Mouse (Mus musculus): Measurements from ENCODE around the gene Nos1. TPM values are rescaled to one million over a fixed set of nuclear protein-coding genes. Genes with fewer than 3 reads are reported as not detected.

The Nos1 gene
- polyA plus RNA-seq, 1 experiment from 2014 or later = 0.89 TPM

GRCm38 (mm10) chr5:118004619-118005018 lies 223.8 kb downstream of the Nos1 start:
- H3K36me3 ChIP-seq (ENCODE audit: control insufficient read depth, insufficient read depth, low read length) = peaks cover 38% of the 10 kb centered on the region
- WGBS = 81% methylated on average over 8 of the region's 8 CpGs

DNA sequence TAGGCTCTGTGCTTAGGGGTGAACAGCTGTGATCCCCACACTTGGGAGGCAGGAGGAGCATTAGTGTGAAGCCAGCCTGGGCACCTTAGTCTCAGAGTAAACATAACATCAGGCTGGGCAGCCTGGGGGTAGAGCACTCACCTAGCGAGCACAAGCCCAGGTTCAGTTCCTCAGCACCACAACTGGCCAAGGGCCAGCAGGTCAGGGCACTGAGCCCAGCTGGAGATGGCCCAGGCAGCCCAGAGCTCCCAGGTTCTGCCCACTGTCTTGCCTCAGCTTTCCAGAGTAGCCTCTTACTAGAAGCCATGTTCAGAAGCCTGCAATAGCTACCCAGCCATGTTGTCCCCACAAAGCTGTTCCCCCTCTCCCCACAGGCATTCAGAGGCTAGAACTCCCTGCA lies 224.9 kb downstream of the Nos1 start:
- 73% methylated on average over 1 of the region's 1 CpGs for WGBS

More at GRCm38 (mm10) chr5:118004619-118005018, 223.8 kb downstream of the Nos1 start:
- Histone ChIP-seq H3K4me2 (ENCODE audit: low read depth, low read length) (no peak overlapping the region), H3K4me1 (ENCODE audit: control insufficient read depth, insufficient read depth, low read length) (no peaks in the 10 kb centered on the region), H3K4me3 (ENCODE audit: low read length) (no peak overlapping the region), H3K9me3 (ENCODE audit: control insufficient read depth, low read length) (no peaks in the 10 kb centered on the region), H3K27ac (ENCODE audit: low read length) (no peak overlapping the region), H3K27me3 (replicated peaks; ENCODE audit: control insufficient read depth, insufficient read depth, low read length) (no peaks in the 10 kb centered on the region), H3K9ac (ENCODE audit: low read depth, low read length) (no peak overlapping the region)
- no peak for ATAC-seq

DNA sequence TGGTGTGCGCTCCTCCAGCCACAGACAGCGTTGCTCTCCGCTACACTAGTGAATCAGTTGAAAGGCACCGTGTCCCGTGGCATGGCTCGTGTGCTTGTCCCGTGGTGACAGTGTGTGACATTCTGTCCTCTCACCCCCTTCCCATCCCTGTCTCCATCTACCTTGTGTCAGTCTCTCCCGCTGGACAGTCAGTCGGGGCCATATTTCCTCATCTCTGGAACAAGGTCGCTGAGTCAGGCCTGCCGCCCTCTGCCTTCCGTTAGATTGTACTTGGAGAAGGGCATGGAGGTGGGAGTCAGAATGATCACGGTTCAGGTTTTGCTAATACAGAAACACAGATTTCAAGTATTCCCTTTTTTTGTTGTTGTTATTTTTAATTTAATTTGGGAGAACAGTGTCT lies 227.5 kb downstream of the Nos1 start:
- H3K27ac ChIP-seq (ENCODE audit: low read length) = no peak overlapping the region
- H3K27me3 ChIP-seq (replicated peaks; ENCODE audit: control insufficient read depth, insufficient read depth, low read length) = no peaks in the 10 kb centered on the region
- H3K36me3 ChIP-seq (ENCODE audit: control insufficient read depth, insufficient read depth, low read length) = peaks cover 12% of the 10 kb centered on the region
- no peak for ATAC-seq
- no peak overlapping the region for H3K9ac ChIP-seq (ENCODE audit: low read depth, low read length)
- no peaks in the 10 kb centered on the region for H3K4me1 ChIP-seq (ENCODE audit: control insufficient read depth, insufficient read depth, low read length)
- H3K4me3 ChIP-seq (ENCODE audit: low read length) = no peak overlapping the region
- H3K9me3 ChIP-seq (ENCODE audit: control insufficient read depth, low read length) = no peaks in the 10 kb centered on the region
- H3K4me2 ChIP-seq (ENCODE audit: low read depth, low read length) = no peak overlapping the region
- WGBS = 90% methylated on average over 13 of the region's 13 CpGs

More for the DNA sequence above, 224.9 kb downstream of the Nos1 start:
- Histone ChIP-seq H3K36me3 (ENCODE audit: control insufficient read depth, insufficient read depth, low read length) (peaks cover 32% of the 10 kb centered on the region), H3K4me3 (ENCODE audit: low read length) (no peak overlapping the region), H3K9ac (ENCODE audit: low read depth, low read length) (no peak overlapping the region), H3K4me1 (ENCODE audit: control insufficient read depth, insufficient read depth, low read length) (no peaks in the 10 kb centered on the region), H3K9me3 (ENCODE audit: control insufficient read depth, low read length) (no peaks in the 10 kb centered on the region), H3K27me3 (replicated peaks; ENCODE audit: control insufficient read depth, insufficient read depth, low read length) (no peaks in the 10 kb centered on the region), H3K27ac (ENCODE audit: low read length) (no peak overlapping the region), H3K4me2 (ENCODE audit: low read depth, low read length) (no peak overlapping the region)
- ATAC-seq = no peak

Other genes starting within 250 kb of the Nos1 start
- 50.1 and 51.0 TPM in 2 replicates for gene Fbxo21, start 195.7 kb downstream of the Nos1 start, polyA plus RNA-seq (2015; fragmentation: Nextera tagmentation; extraction: Ambion mirVana)
- 3.6 and 4.0 TPM in 2 replicates for gene Tesc, start 246.7 kb downstream of the Nos1 start, polyA plus RNA-seq (2015; fragmentation: Nextera tagmentation; extraction: Ambion mirVana)

Measured in intestine, embryonic 16.5 days (tissue).